Mouse (Mus musculus) kidney, postnatal 25 days (tissue): ENCODE measurements at regions not wholly inside any gene's neighbourhood (a gene's known extent, or its start where the extent isn't known, plus 50 kb on each side); places are given as distances from the start of the nearest gene placed in this dataset.
"Not testable (repeated sequence)": the region's sequence is repeated elsewhere in the genome, so short reads cannot be mapped to it uniquely, and the experiment has no call there.

ENCODE experiments used
- DNase-seq, 2 experiments: peaks; one replicate each; pipeline ENCODE4 v3.0.0; 2021; ENCODE audit warnings: mixed read lengths in 2 of 2

DNA sequence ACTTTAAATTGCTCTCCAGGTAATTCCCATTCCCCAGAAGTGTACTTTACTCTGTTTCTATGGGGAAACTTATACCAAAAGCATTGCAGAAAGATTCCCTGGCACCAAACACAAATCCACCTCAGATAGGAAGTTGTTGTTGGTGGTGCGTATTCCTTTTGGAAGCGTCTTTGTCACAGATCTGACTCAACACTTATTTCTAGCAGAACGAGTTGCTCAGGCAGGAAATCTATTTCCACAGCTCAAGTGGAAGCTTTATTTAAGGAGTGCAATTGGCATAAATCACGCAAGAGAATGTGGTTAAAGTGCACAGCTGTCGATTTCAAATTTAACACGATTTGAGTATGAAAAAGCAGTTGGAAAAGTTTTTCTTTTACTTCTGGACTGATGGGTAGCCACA lies 436.9 kb upstream of the Ghitm start:
- no peak for DNase-seq

DNA sequence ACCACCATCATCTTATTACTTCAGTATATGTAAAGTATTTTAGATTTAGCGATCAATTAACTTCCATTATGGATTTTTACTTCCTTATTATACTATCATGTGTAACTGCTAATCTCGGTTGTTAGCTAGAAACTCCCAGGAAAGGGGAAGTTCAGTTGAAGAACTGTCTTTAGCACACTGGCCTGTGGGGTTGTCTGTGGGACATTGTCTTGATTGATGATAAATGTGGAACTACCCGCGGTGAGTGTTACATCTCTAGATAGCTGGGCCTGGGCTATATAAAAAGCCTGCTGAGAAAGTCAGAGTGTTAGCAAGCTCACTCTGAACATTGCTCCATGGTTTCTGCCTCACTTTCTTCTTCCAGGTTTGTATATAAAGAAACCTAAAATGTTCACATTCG lies 423.2 kb upstream of the Ghitm start:
- DNase-seq, result no peak

DNA sequence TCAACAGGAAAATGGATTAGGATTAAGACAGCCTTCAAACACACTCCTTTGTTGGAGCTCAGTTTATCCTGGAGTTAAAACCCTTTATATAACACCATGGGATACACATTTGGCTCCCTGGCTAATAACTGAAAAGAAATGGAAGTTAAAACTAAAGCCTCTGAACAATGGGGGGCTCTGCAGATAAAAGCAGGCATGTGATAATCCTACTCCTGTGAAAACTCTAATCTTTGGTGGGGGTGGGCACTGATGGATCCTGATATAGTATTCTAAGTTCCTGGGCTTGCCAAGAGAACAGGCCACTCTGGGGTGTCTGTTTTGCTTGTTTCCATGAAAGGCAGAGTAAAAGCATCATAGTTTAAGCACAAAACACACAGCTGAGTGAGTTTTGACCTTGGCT lies 388.5 kb upstream of the Ghitm start:
- DNase-seq, result no peak

DNA sequence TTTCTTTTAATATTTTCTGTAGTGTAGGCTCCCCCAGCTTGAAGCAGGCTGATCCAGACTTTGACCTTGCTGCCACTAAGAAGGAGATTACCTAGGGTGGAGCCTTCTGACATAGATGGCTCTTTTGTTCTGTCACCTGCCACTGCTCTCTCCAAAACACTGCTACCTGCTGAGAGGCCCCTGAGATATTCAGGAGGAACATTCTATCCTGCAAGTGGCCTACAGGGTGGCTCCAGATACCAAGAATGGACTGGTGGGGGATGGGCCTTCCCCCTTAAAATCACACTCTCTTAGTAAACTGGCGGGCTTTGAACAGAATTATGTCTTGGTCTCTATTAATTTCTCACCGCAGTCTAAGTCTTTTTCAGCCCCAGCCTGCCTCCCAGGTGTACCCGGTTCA lies 385.6 kb upstream of the Ghitm start:
- not testable (repeated sequence) for DNase-seq

DNA sequence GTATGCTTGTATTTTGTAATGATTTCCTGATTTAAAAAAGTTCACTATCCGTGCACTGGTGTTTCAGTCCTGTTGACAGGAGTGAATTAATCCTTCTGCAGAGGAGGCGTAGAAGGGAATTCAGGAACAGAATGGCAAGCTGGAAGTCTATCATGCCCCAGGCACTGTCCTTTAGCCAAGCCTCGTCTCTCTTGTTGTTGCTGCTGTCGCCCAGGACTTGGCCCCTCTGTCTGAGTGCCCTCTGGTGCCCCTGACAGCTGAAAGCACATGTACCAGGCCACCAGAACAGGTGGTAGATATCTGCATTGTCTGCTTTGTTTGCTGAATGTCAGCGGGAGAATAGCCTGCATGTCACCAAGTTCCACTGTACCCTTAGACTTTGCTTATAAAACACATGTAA lies 370.2 kb upstream of the Ghitm start:
- no peak for DNase-seq

DNA sequence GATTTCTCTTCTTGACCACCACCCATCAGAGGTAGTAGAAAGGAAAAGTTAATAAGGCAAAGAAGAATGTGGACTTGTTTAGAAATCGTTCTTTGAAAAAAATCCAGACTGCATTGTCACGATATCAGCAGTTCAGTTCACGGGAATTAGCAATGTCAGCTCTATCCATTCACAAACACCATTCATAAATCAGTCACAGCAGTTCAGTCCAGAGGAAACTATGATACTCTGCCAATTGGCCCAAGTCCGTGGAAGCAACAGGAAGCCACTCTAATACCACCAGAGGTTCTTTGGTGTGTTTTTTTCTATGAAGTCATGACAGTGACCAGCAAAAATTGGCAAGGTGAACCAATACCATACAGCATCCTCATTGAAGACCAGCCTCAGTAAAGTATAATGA lies 355.6 kb upstream of the Ghitm start:
- no peak for DNase-seq

DNA sequence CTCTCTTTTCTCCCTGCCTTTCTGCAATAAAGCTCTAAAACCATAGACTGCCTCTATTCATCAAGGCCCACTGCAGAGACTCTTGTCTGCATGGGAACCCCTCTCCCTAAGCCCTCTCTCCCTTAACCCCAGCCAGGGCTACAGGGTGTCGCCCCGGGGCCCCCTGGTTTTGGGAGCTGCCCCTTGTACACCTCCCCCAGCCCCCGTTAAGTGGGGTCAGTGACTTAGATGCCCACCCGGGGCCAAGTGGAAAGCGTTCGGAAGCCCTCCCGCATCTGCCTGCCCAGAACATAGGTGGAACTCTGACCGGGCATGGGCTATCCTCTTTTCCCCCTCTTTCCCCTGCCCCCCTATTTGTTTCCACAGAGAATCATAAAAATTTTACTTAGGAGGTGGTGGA lies 350.2 kb upstream of the Ghitm start:
- DNase-seq, result no peak

DNA sequence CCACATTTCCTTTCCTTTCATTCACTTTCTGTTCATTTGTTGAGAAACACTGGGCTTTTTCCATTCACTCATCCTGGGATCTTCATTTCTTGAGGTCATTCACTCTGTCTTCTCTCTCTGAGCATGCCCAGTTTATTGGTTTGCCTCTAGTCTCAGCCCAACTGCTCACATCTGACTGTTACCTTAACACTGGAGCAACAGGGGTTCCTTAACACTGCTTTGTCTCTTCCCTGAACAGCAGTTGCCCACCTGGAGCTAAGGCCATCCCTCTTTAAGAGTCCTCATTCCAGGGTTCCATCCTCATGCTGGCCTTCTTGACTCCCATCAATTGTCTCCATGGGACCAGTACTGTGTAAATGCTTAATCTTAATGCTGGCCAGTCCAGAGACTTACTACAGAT lies 342.5 kb upstream of the Ghitm start:
- DNase-seq, result no peak

DNA sequence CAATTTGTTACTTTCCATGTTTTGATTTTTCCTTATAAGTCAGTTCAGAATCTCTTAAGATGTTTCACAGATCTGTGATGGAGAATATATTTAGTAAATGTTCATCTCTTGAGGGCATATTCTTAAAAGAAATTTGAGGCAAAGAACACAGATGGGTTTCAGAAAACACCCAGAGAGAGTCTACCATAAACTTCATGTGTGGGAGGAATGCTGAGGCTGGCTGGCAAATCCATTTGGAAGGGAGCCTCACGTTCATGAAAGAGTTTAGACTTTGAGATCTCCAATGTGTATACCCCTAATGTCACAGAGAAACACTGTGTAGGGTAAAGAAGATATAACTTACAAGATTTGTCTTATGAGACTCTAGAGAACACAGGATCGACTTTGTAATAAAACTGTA lies 333.6 kb upstream of the Ghitm start:
- DNase-seq, result no peak

DNA sequence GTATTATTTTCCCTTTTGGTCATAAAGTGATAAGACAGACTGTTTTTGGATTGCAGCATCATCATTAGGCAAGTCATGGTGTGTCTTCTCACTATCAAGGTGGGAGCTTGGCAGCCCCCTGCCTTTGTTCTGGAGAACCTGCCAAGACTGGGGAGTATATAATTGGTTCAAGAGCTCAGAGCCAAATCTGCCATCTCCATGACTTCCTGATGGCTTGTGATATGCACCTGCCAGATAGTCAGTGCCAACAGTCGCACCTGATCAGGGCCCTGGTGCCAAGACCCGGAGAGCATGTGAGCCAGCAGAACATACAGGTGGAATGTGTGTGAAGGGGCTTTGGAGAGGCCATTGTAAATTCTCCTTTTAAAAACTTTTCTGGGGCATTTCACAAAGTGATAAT lies 305.8 kb upstream of the Ghitm start:
- DNase-seq, result no peak

DNA sequence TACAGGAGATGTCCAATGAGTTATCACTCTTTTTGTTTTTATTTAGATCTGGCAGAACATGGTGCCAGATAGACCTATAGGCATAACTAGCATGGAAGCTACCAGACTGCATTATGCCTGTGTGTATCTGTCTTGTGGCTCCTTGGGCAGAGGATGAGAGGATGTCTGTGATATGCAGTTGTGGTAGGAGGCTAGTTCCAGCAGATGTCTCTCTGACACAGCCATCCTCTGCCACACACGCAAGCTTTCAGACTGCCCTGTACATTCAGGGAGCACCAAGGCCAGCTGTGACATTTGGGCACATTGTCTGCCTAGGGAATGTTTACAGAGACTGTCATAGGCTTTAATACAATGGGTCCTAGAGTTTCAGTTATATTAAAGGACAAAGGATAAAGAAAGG lies 295.6 kb upstream of the Ghitm start:
- DNase-seq, result no peak

DNA sequence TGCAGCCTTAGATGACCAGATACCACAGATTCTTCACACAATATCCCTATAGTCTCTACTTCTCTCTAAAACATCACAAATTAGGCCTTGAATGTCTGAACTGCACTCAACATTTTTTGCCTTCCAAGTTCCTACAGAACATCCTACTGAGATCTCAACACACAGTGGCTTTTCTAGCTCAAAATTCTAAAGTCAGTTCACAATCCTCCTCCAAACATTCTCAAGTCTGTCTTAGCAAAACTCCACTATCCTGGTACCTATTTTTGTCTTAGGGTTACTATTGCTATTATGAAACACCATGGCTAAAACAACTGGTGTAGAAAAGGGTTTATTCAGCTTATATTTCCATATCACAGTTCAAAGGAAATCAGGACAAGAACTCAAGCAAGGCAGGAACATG lies 290.4 kb upstream of the Ghitm start:
- DNase-seq, result no peak

DNA sequence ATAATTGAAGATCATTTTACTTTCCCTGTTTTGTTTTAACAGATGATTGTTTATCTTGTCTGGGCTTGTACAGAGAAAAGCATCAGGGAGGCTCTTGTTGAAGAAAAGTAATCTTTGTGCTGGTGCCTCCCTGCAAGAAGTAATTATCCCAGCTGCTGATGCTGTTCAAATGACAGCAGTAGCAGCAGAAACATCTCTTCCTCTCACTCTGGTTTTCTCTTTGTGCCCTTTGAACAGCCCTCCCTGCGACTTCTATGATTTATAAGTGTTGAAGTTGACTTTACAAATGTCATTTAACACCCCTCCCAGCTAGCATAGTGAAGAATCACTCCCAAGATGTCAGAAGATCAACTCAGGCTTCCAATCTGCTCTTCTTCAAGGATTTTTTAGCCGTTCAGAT lies 286.5 kb upstream of the Ghitm start:
- no peak for DNase-seq

DNA sequence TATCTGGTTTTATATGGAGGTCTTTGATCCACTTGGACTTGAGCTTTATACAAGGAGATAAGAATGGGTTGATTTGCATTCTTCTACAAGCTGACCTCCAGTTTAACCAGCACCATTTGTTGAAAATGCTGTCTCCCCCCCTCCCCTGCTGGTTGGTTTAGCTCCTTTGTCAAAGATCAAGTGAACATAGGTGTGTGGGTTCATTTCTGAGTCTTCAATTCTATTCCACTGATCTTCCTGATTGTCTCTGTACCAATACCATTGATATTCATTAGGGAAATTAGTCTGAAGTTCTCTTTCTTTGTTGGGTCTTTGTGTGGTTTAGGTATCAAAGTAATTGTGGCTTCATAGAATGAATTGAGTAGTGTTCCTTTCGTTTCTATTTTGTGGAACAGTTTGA lies 277.5 kb upstream of the Ghitm start:
- DNase-seq, result not testable (repeated sequence)

DNA sequence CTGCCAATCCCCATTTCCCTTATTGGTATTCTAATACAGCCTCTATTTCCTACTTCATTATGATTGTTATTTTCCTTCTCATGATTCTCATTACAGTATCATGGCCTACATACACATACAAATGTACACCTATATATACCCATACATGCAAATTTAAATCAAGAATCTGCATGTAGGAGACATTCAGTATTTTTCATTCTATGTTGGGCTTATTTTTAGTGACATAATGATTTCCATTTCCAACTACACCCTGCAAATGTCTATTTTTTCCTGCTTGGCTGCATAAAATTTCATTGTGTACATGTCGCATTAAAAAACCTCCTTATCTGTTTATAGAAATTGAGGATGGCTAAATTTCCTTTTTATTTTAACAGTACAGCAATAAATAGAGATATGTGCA lies 236.9 kb upstream of the Ghitm start:
- no peak for DNase-seq

DNA sequence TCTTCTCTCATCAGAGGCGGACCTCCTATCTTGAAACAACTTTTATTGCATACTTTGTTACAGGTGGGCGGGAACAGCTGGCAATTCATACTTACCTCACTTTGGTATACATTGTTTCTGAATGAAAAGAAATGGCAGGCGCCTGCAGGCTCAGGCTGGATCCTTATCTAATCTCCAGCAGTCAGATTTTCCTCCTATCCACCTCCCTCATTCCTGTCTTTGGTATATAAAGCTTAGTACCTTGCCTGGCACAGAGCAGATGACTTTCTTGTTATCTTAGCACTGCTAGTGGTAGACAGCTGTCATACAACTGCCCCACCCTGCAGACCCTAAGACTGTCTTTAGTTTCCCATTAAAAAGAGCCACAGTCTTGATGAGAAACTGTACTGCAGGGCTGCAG lies 226.8 kb upstream of the Ghitm start:
- no peak for DNase-seq

DNA sequence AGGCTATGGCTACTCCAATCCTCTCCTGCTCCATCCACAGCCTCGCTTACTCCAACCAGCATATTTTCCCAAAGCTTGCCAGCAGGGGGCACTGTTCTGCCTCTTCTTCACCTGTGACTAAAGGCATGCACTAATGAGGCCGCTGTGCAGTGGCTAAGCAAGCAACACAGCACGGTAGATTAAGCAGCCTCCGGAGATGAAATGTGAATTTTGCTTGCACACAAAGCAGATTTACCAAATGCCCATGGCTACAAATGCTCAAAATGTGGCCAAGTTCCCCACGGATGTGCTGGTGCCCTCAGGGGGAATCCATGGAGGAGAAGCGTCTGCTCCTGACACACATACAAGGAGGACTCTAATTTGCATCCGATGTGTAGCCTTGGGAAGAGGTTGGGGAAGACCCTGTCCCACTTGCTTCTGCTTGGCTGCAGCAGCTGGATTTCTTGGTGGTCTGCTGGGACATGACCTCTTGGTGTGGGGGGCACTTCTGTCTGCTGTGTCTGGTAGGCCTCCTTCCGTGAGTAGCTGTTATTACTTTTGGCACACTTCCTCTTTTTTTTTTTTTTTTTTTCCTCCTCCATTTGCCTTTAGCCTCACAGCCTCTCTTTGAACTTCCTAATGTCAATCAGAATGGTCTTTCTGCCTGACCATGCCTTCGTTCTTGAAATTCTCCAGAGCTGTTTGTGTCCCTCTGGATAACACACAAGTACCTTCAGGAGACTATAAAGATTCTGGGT lies 221.1 kb upstream of the Ghitm start:
- peak; percentile 51 to 71 for DNase-seq

DNA sequence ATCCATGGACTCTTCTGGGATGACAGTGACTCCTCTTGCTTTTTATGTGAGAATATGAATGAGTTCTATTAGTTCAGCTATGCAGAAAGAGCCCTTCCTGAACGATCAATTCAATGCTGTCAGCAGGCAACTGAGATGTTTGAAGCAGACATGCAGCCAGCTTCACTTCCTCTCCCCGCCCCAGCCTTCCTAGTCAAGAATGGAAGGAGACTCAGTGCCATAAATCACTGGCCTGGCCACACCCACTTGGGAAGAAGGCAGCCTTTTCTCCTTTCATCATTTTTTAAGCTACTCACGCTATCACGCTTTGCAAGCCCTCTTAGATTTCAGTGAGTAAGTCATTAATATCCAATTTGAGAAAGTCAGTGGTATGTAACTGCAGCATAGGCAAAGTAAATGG lies 188.3 kb upstream of the Ghitm start:
- DNase-seq, result peak; percentile 48 to 55

DNA sequence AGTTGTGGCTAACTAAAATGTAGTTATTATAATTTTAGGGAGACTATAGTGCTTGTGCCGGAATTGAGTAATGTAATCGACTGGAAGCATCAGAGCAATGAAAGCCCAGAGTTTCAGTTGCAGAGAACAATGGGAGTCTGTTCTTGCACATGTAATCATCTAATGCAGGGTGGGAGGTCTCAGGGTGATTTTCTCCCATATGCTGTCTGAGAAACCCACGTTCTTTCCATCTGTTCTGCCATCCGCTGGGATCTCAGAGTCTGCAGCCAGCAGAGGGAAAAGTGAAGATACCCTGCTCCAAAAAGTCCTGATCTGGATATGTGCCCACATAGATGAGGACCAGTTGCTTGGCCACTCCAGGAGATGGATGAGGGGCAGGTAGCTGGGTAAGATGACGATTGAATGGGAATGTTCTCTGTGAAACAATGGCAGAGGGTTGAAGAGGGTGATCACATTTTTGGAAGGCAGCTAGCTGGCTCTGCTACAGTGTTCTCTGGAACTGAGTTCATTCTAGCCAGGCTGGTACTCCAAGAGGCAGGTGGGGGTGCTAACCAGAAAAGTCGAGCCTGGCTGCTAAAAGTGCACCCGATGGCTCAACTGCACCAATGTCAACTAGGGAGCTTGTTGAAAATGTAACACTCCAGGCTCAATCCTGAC lies 180.3 kb upstream of the Ghitm start:
- DNase-seq, result no peak

DNA sequence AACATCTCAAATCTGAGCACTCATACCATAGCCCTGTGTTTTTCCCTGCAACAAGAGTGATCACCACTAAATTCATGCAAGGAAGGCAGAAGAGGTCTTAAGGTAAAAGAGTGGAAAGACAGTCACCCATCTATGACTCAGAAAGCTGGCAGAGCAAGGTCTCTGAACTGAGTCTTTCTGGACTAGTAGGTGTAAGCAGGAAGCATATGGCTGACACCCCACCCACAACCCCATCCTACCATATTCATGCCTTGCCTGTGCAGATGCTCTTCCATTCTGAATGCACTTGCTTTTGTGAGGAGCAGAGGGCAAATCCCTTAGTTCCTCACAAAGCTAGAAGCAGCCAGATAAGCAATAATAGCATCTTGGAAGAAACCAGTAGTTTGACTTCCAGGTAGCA lies 178.8 kb upstream of the Ghitm start:
- DNase-seq, result no peak

DNA sequence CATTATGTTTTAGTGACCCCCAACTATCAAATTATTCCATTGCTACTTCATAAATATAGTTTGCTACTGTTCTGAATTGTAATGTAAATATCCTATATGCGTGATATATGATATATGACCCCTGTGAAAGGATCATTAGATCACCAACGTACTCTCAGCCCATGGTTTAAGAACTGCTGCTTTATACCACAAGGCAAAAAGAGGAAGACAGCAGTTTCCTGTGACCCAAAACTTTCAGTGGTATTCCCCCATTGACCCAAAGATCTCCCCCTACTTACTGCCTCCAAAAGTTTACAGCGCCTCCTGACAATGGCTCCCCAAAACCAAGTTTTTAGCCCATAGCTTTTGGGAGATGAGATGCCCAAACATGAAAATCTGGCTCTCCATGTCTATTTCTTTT lies 177.8 kb upstream of the Ghitm start:
- no peak for DNase-seq

DNA sequence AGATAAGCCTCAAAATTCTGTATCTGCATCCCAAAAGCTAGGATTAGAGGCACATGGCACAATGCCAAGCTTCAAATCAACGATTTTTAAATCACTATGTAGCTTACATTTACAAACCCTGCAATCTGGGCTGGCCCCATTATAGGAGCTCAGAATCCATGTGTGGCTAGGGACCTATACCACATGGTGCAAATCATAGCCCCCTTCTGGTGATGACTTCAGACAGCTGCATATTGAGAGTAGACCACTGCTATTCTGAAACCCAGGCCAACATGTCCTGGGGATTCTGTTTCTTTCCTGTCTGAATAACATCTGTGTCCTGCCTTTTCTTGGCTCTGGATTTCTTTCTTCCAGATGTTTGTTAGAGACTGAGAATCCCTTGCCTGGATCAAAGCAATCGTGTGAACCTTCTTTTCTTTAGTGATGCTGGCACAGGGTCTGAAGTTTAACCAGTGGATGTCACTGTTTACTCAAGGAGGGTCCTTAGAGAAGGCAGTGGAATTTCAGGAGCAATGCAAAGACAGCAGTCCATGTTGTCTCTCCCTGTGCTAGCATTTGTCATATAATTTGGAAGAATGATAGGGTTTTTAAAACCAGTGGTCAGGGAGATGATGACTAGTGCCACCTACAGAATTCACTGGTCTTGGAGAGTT lies 171.7 kb upstream of the Ghitm start:
- no peak for DNase-seq

DNA sequence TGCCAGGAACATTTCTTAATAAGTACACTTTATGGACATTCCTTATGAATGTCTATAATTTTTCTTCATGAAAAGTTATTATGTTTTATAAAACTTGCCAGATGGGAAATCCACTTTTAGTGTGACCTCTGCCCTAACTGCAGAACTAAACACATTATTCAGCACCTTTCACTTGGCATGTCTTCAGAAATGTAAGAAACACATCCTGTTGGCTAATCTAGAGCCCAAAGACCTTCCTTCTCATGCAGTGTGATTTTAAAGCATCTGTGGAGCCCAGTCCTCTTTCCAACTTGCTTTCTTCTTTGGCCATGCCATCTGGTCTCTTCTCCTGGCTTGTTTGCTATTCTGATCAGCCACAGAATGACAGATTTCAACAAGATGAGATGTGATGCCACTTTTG lies 163.6 kb upstream of the Ghitm start:
- peak in 1 of 2 experiments; percentile 1 for DNase-seq

DNA sequence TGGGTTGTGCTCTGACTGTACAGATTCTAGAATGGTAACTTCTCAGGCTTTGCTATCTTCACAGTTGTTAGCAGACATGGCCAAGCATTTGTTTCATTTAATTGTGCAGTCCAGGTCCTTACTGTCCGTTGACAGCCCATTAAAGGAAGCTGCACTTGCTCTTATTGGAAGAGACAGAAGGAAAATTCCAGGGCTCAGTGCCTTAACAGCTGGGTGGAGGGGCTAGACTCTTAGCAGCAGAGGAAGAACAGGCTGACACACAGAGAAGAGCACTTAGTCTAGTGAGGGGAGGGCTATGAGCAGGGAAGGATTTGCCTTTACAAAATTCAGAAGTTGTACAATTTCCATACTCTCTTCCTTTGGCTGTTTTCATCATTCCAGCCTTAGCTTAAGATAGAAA lies 161.5 kb upstream of the Ghitm start:
- no peak for DNase-seq
